ENCODE assay signal across 24 mouse cellular contexts in genomic region chr12:37592853-37593252, GRCm38 (mm10).
"Had no signal": no experiment of that assay in that cellular context is flagged by ENCODE, and none has a peak within 500 bp of the region (broad histone marks: within the 10 kb centered on the region; RNA-seq: fewer than 3 reads in every experiment).

No protein-coding gene starts in this region.

- H3K4me1 ChIP-seq: kidney, embryonic 15.5 days; liver, embryonic 12.5 days; liver, embryonic 15.5 days; lung, embryonic 15.5 days; megakaryocyte, embryonic 14.5 days; midbrain, embryonic 10.5 days; midbrain, embryonic 13.5 days; neural tube, embryonic 13.5 days; stomach, embryonic 15.5 days had no signal

- H3K4me3 ChIP-seq: kidney, embryonic 15.5 days; layer of hippocampus, adult 2 months; left cerebral cortex, adult 2 months; liver, embryonic 12.5 days; liver, embryonic 15.5 days; lung, embryonic 15.5 days; megakaryocyte, embryonic 14.5 days; midbrain, embryonic 10.5 days; midbrain, embryonic 13.5 days; myocyte; neural tube, embryonic 13.5 days; stomach, embryonic 15.5 days had no signal

- H3K9me3 ChIP-seq: kidney, embryonic 15.5 days; liver, embryonic 12.5 days; liver, embryonic 15.5 days; lung, embryonic 15.5 days; megakaryocyte, embryonic 14.5 days; midbrain, embryonic 10.5 days; midbrain, embryonic 13.5 days; neural tube, embryonic 13.5 days; stomach, embryonic 15.5 days had no signal

- H3K4me2 ChIP-seq: kidney, embryonic 15.5 days; liver, embryonic 12.5 days; liver, embryonic 15.5 days; lung, embryonic 15.5 days; midbrain, embryonic 13.5 days; neural tube, embryonic 13.5 days; stomach, embryonic 15.5 days had no signal

- H3K36me3 ChIP-seq: kidney, embryonic 15.5 days; liver, embryonic 12.5 days; liver, embryonic 15.5 days; lung, embryonic 15.5 days; midbrain, embryonic 10.5 days; midbrain, embryonic 13.5 days; neural tube, embryonic 13.5 days; stomach, embryonic 15.5 days had no signal

- H3K27ac ChIP-seq: kidney, embryonic 15.5 days; layer of hippocampus, adult 2 months; left cerebral cortex, adult 2 months; liver, embryonic 12.5 days; liver, embryonic 15.5 days; lung, embryonic 15.5 days; midbrain, embryonic 10.5 days; midbrain, embryonic 13.5 days; neural tube, embryonic 13.5 days; stomach, embryonic 15.5 days had no signal

- H3K27me3 ChIP-seq: kidney, embryonic 15.5 days; liver, embryonic 12.5 days; liver, embryonic 15.5 days; lung, embryonic 15.5 days; megakaryocyte, embryonic 14.5 days; midbrain, embryonic 13.5 days; neural tube, embryonic 13.5 days; stomach, embryonic 15.5 days had no signal

- H3K9ac ChIP-seq: kidney, embryonic 15.5 days; liver, embryonic 12.5 days; liver, embryonic 15.5 days; lung, embryonic 15.5 days; midbrain, embryonic 13.5 days; neural tube, embryonic 13.5 days; stomach, embryonic 15.5 days had no signal

- DNase-seq: kidney, adult 8-10 months; kidney, postnatal 25 days; layer of hippocampus, postnatal 36 days; left cerebral cortex, postnatal 4 days; liver; lung, adult 18-20 months; lung, postnatal 10 days; lung, postnatal 36 days; right cerebral cortex, postnatal 25 days; spleen, adult 18-20 months; thymus, postnatal 36 days had no signal

- ATAC-seq: liver, embryonic 12.5 days; midbrain, embryonic 13.5 days; midbrain, embryonic 16.5 days had no signal
